Mouse (Mus musculus): ENCODE results near the gene Tas2r106. TPM values are rescaled to one million over a fixed set of nuclear protein-coding genes. Genes with fewer than 3 reads are reported as not detected.

The Tas2r106 gene
- not detected in 2 replicates for total RNA-seq (2012; rRNA removed)
- polyA plus RNA-seq (2012; ENCODE audit: insufficient read depth in 1 of 2, insufficient read length in 2 of 2, low read depth in 1 of 2, low replicate concordance in 2 of 2, missing spikeins in 1 of 2): not detected

DNA sequence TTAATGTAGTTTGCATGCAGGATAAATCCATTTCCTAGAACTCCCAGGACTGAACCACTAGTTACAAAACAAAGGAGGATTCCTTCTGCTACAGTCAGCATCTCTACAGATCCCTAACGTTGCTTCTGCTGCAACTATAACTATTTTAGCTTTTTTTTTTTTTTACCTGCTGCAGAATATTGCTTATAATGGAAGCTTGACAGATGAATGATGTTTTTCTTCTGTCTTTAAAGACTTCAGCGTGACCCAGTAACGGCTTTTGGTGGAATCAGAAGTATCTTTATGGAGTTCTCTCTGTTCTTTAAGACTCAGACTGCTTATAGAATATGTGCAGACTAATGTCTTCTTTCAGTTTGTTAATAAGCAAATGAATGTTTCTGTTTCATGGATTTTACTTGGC lies at the start of gene Tas2r106:
TSS of gene Tas2r106 (minus strand) at position 101 of the 400 bp plus-strand sequence.
- Histone ChIP-seq H3K9me3 (replicated peaks; ENCODE audit: insufficient read depth, low read length) (no peaks in the 10 kb centered on the region), H3K79me2 (ENCODE audit: control insufficient read depth, insufficient read depth, low read length, poor library complexity) (no peaks in the 10 kb centered on the region), H3K36me3 (ENCODE audit: control insufficient read depth in 1 of 2, insufficient read depth in 2 of 2, low read length in 2 of 2) (no peaks in the 10 kb centered on the region), H3K4me1 (ENCODE audit: control insufficient read depth in 1 of 2, insufficient read depth in 2 of 2, low read length in 2 of 2) (no peaks in the 10 kb centered on the region), H3K27me3 (ENCODE audit: control insufficient read depth in 1 of 2, insufficient read depth in 2 of 2, low read length in 2 of 2) (no peaks in the 10 kb centered on the region), H3K4me3 (ENCODE audit: control insufficient read depth in 1 of 2, insufficient read depth in 1 of 2, low read depth in 2 of 2, low read length in 2 of 2) (no peak within 1 kb of the TSS), H3K9ac (ENCODE audit: control insufficient read depth, low read depth, low read length, poor library complexity, severe bottlenecking) (no peak within 1 kb of the TSS), H3K27ac (ENCODE audit: control insufficient read depth, low read depth, low read length) (no peak within 1 kb of the TSS)
- DNase-seq (ENCODE audit: low read depth, low spot score): no peak
- TF ChIP-seq GATA1 (IDR thresholded peaks at IDR 0.05; ENCODE audit: low read depth, low read length) (no peak), ZMIZ1 (IDR thresholded peaks at IDR 0.05; ENCODE audit: low read depth, low read length) (no peak), E2F4 (IDR thresholded peaks at IDR 0.05; ENCODE audit: borderline replicate concordance, low read depth, low read length) (no peak), ZC3H11A (IDR thresholded peaks at IDR 0.05; ENCODE audit: low read depth, low read length) (no peak), BHLHE40 (IDR thresholded peaks at IDR 0.05; ENCODE audit: borderline replicate concordance, low read depth, low read length) (no peak), ELF1 (IDR thresholded peaks at IDR 0.05; ENCODE audit: low read depth, low read length) (no peak), HCFC1 (IDR thresholded peaks at IDR 0.05; ENCODE audit: low read depth, low read length) (no peak)

DNA sequence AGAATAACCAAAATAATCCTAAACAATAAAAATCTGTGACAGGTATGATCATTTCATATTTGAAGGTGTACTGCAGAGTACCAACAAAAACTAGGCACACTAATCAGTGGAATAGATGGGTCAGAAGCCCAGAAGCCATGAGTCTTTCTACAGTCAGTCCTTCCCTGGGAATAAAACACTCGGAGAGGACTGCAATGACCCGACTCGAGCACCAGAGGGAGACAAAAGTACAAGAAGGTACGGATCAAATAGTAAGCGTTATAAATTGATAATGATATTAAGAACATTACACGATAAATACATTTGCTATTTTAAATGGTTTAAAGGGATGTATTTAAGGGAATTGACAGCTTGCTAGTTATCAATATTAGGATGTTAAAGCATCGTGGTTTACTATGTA lies 34.1 kb upstream of the Tas2r106 start:
- peak; percentile 59 for TF ChIP-seq SMC3 (IDR thresholded peaks at IDR 0.05; ENCODE audit: low read depth, low read length)
- TF ChIP-seq E2F4 (IDR thresholded peaks at IDR 0.05; ENCODE audit: borderline replicate concordance, low read depth, low read length): no peak
- peak; percentile 23 to 54 (median 35); a peak in 5 of 6 replicates for TF ChIP-seq CTCF (IDR thresholded peaks at IDR 0.05 in 2 of 3, conservative IDR thresholded peaks at IDR 0.05 in 1 of 3; ENCODE audit: control insufficient read depth in 1 of 3, insufficient read depth in 1 of 3, low read depth in 2 of 3, low read length in 3 of 3, poor library complexity in 1 of 3, severe bottlenecking in 1 of 3)
- peak; percentile 50 for TF ChIP-seq RAD21 (IDR thresholded peaks at IDR 0.05; ENCODE audit: low read depth, low read length)
- TF ChIP-seq EP300 (IDR thresholded peaks at IDR 0.05; ENCODE audit: low read depth in 1 of 2, low read length in 2 of 2): no peak
- Histone ChIP-seq H3K4me3 (ENCODE audit: control insufficient read depth in 1 of 2, insufficient read depth in 1 of 2, low read depth in 2 of 2, low read length in 2 of 2) (no peak overlapping the region), H3K27me3 (ENCODE audit: control insufficient read depth in 1 of 2, insufficient read depth in 2 of 2, low read length in 2 of 2) (no peaks in the 10 kb centered on the region), H3K36me3 (ENCODE audit: control insufficient read depth in 1 of 2, insufficient read depth in 2 of 2, low read length in 2 of 2) (no peaks in the 10 kb centered on the region), H3K27ac (ENCODE audit: control insufficient read depth, low read depth, low read length) (no peak overlapping the region), H3K4me1 (ENCODE audit: control insufficient read depth in 1 of 2, insufficient read depth in 2 of 2, low read length in 2 of 2) (no peaks in the 10 kb centered on the region), H3K79me2 (ENCODE audit: control insufficient read depth, insufficient read depth, low read length, poor library complexity) (no peaks in the 10 kb centered on the region), H3K9ac (ENCODE audit: control insufficient read depth, low read depth, low read length, poor library complexity, severe bottlenecking) (no peak overlapping the region), H3K9me3 (replicated peaks; ENCODE audit: insufficient read depth, low read length) (no peaks in the 10 kb centered on the region)
- DNase-seq (ENCODE audit: low read depth, low spot score): peak; percentile 24

DNA sequence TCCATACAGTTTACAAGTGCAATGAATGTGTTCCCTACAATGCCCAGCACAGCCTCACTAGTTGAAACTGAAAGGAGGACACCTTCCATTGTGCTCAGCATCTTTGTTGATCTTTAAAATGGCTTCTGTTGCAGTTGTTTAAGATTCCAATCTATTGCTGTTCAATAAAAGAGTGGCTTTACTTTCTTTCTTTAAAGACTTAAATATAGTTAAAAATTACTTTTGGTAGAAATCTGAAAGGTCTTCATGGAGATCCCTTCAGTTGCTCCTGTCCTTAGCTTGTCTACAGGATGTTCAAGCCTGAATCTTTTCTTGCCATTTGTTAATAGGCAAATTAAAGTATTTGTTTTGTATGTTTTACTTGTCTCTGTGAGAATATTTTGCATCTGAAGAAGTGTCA lies 11.3 kb upstream of the Tas2r106 start, which contains the start of gene Tas2r114:
TSS of gene Tas2r114 (minus strand) at position 101 of the 400 bp plus-strand sequence.
- no peaks in the 10 kb centered on the region for H3K27me3 ChIP-seq (ENCODE audit: control insufficient read depth in 1 of 2, insufficient read depth in 2 of 2, low read length in 2 of 2)
- no peak within 1 kb of the TSS for H3K27ac ChIP-seq (ENCODE audit: control insufficient read depth, low read depth, low read length)
- H3K4me3 ChIP-seq (ENCODE audit: control insufficient read depth in 1 of 2, insufficient read depth in 1 of 2, low read depth in 2 of 2, low read length in 2 of 2): no peak within 1 kb of the TSS
- no peaks in the 10 kb centered on the region for H3K4me1 ChIP-seq (ENCODE audit: control insufficient read depth in 1 of 2, insufficient read depth in 2 of 2, low read length in 2 of 2)
- TF ChIP-seq MEF2A (IDR thresholded peaks at IDR 0.05; ENCODE audit: extremely low read depth, insufficient replicate concordance, low read depth, low read length, poor library complexity, severe bottlenecking) (no peak), CTCF (IDR thresholded peaks at IDR 0.05 in 2 of 3, conservative IDR thresholded peaks at IDR 0.05 in 1 of 3; ENCODE audit: control insufficient read depth in 1 of 3, insufficient read depth in 1 of 3, low read depth in 2 of 3, low read length in 3 of 3, poor library complexity in 1 of 3, severe bottlenecking in 1 of 3) (no peak), POLR2AphosphoS5 (IDR thresholded peaks at IDR 0.05; ENCODE audit: borderline replicate concordance, low read depth, low read length) (no peak), MAFK (IDR thresholded peaks at IDR 0.05; ENCODE audit: borderline replicate concordance, low read depth, low read length) (no peak), NRF1 (IDR thresholded peaks at IDR 0.05; ENCODE audit: insufficient read depth, low read depth, low read length, poor library complexity, severe bottlenecking) (no peak), ELF1 (IDR thresholded peaks at IDR 0.05; ENCODE audit: low read depth, low read length) (no peak), MXI1 (IDR thresholded peaks at IDR 0.05; ENCODE audit: low read depth, low read length) (no peak), TCF12 (IDR thresholded peaks at IDR 0.05; ENCODE audit: low read depth, low read length) (no peak)
- no peaks in the 10 kb centered on the region for H3K9me3 ChIP-seq (replicated peaks; ENCODE audit: insufficient read depth, low read length)
- no peaks in the 10 kb centered on the region for H3K79me2 ChIP-seq (ENCODE audit: control insufficient read depth, insufficient read depth, low read length, poor library complexity)
- no peaks in the 10 kb centered on the region for H3K36me3 ChIP-seq (ENCODE audit: control insufficient read depth in 1 of 2, insufficient read depth in 2 of 2, low read length in 2 of 2)
- DNase-seq (ENCODE audit: low read depth, low spot score): no peak
- no peak within 1 kb of the TSS for H3K9ac ChIP-seq (ENCODE audit: control insufficient read depth, low read depth, low read length, poor library complexity, severe bottlenecking)

Data from MEL (cell line).